Mouse (Mus musculus) layer of hippocampus, postnatal 25 days (tissue): ENCODE data around the gene Snx6. TPM values are rescaled to one million over a fixed set of nuclear protein-coding genes. Genes with fewer than 3 reads are reported as not detected.
"Not testable (repeated sequence)": the region's sequence is repeated elsewhere in the genome, so short reads cannot be mapped to it uniquely, and the experiment has no call there.

Experiments used
- DNase-seq, 2 experiments: peaks; one replicate each; pipeline ENCODE4 v3.0.0; 2022; ENCODE audit warnings: mixed read lengths in 2 of 2, low spot score in 1 of 2; ENCODE audit errors: extremely low spot score in 1 of 2
- total RNA-seq, 2 experiments: library from RNA; stranded (reverse); gene quantifications; 2 replicates each; pipeline ENCODE4 v1.2.3; 2021

Snx6 gene
- 10 to 100 TPM; 47.2 to 49.8 TPM for total RNA-seq

DNA sequence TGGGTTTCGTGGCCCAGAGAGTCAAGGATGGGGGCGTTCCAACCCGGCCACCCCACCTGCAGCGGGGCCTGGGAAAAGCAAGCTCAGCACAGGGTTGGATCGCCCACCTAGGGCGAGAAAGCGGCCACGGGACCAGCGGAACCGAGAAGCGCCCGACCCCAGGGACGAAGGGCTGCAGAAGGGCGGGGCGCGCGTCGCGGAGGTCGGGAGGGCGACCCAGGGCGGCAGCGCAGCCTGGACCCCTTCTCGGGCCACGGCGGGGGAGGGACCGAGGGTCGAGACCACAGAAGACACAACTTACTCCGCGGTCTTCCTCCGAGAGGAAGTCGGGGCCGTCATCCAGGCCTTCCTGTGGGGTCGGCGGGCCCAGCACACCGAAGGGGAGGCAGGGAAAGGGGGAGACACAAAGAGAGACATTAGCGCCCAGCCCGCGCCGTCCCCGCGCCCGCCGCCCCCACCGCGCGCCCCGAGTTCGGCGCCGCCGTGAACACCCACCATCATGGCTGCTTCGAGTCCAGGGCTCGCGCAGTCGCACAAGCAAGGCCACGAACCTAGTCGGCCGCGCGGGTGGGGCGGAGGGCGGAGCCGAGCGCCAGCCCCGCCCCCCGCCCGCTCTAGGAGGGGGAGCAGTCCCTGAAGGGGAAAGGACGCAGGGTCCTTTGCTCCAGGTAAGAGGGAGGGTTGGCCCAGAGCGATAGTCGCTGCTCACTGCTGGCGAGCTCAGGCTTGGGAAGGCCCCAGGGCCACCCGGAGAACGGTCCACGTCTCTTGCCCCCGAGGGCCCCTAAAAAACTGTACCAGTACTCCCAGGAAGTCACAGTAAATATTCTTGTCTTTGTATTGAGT lies at the start of gene Snx6:
Snx6 (minus strand) TSS at position 551 of the 846 bp plus-strand sequence.
- peak; percentile 74 for DNase-seq

DNA sequence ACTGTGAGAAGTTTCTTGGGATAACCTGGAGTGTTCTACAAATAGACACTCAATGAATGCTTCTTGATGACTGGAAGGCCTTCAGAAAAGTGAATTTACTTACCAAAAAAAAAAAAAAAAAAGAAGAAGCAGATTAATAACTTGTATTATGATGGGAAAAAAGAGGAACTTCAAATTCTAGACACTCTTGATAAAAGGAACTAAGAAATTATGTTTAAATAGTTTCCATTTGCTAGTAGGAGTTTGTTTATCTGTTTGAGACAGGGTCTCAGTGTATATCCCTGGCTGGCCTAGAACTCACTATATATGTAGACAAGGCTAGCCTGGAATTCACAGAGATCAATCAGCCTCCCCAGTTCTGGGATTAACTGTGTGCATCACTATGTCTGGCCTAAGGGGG lies 48.9 kb upstream of the Snx6 start:
- DNase-seq, result no peak

DNA sequence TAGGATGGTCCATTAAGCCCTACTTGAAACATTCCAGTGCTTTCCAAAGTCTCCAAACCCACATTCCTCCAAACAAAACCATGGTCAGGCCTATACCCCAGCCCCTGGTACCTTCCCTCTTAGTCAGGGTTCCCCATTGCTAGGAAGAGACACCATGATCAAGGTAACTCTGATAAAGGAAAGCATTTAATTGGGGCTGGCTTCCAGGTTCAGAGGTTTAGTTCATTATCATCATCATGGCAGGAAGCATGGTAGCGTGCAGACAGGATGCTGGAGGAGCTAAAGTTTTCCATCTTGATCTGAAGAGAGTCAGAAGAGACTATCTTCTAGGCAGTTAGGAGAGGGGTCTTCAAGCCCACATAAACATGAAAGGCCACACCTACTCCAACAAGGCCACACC lies 46.1 kb upstream of the Snx6 start:
- DNase-seq, result no peak

DNA sequence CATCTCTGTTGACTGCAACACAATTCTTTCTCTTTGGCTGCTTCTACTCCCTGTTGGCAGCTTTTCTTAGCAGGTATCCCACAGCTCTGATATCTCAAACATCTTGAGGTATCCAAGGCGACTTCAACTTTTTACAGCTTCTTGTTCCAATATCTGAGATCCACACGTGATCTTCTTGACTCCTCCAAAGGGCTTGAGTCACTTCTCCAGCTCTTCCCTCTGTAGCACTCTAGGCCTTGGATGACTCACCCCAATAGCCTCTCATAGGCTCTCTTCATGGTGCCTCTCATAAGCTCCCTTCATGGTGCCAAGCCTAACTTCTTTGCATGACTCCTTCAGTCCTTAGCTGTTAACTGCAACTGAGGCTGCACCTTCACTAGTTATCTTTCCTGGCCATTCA lies 44.3 kb upstream of the Snx6 start:
- no peak for DNase-seq

DNA sequence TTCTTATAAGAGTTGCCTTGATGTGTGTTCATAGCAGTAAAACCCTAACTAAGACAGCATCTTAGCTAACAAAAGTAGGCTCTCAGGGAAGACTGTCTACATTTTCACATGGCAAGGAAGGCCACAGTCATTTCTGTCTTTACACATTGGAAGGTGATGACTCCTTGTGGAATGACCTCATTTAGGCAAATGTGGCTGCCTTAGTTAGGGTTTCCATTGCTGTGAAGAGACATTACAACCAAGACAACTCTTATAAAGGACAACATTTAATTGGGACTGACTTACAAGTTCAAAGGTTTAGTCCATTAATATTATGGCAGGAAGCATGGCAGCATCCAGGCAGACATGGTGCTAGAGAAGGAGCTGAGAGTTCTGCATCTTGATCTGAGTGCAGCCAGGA lies 43.4 kb upstream of the Snx6 start:
- no peak for DNase-seq

DNA sequence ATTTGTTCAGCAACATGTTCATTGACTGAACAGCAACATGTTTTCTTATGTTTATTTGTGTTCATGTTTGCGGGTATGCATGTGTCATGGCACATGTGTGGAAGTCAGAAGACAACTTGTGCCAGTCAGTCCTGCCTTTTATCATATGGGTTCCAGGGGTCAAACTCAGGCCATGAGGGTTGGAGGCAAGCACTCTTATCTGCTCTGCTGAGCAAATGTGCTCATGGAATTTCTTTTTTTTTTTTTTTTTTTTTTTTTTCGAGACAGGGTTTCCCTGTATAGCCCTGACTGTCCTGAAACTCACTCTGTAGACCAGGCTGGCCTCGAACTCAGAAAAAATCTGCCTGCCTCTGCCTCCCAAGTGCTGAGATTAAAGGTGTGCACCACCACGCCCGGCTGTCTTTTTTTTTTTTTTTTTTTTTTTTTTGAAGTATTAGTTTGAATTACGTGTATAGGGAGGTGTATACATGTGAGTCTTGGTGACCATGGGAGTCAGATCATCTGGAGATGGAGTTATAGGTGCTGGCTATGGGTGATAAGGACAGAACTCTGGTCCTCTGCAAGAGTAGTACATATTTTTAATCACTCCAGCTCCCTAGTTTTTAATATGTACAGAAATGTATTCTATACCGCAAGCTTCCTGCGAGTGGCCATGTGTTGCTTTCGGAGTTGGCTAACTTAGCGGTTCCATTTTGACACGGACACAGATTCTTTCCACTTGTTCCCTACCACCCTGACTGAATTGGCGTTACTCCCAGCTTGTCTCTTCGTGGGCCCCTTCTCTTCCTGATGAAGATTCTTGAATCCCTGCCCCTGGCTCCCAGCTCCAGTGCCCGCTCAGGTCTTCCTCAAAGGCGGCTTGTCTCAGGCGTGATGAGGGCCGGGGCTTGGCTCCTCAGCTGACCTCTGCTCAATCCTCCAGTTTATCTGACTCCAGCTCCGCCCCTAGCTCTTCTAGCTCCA lies 40.4 kb upstream of the Snx6 start:
- DNase-seq, result no peak

DNA sequence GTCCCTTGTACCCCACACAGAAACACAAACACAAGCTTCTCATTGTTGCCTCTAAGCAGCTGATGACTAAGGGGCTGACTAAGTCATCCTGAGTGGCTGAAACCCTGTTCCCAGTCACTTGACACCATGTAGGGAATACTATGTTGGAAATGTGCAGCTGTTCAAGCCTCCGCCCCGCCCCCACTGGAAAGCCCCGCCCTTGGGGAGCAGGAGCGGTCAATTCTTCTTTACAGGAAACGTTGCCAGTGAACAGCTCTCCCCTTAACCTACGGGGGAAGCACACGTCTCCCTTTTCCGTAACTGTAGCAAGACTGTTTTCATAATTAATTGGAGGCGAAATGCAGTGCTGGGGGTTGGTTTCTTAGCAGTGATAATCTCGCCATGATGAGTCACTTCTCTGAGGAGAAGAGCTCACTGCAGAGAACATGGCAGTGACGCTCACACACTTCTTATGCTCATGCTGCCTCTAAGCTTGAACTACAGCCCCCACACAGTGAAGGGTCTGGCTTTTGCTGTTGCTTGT lies 39.5 kb upstream of the Snx6 start:
- DNase-seq, result peak; percentile 41

DNA sequence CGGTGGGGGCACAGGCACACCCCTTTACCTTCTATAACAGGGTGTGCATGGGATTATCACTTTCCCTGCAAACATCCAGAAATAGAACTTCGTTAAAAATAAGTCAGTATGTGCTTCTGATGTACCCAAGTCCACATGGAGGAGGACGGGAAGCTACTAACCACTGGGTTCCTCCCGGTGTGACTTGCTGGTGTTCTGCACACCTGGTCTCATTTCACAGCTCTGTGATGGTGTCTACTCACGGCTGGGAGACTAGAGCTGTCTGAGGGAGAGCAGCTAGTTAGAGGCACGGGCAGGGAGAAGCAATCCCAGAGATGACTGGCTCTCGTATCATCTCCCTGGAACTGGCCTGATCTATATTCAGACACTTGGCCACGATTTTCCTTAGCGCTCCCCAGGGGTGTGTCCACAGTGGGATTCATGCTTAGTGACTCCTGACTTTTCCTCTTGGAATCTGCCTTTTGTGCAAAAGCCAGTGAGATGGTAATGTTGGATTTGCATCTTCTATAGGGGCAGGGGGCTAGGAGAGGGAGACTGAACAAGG lies 38.4 kb upstream of the Snx6 start:
- no peak for DNase-seq

DNA sequence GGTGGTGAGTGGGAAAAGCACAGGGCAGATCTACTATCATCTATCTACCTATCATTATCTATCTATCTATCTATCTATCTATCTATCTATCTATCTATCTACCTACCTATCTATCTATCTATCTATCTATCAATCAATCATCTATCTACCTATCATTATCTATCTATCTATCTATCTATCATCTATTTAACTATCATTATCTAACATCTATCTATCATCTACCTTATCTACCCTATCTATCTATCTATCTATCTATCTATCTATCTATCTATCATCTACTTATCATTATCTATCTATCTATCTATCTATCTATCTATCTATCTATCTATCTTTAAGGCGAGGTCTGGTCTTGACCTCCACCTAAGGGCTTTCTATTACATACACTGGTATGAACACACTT lies 36.4 kb upstream of the Snx6 start:
- DNase-seq, result not testable (repeated sequence)

DNA sequence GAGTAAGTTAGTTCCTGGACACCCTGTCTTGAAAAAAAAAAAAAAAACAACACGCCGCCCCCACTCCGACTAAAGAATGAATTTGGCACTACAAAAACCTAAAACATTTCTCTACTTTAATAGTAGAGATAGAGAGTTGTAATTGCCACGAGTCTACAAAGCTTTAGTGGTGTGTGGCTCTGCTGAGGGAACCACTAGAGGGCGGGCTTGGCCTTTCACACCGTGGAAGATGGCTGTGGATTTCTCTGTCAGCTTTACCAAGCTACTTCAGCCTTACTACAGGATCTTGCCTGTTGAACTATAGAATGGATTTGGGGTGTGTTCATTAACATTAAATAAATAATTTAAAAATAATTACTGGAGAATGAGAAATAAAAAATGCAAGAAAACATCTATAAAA lies 35.1 kb upstream of the Snx6 start:
- peak; percentile 61 to 88 for DNase-seq

DNA sequence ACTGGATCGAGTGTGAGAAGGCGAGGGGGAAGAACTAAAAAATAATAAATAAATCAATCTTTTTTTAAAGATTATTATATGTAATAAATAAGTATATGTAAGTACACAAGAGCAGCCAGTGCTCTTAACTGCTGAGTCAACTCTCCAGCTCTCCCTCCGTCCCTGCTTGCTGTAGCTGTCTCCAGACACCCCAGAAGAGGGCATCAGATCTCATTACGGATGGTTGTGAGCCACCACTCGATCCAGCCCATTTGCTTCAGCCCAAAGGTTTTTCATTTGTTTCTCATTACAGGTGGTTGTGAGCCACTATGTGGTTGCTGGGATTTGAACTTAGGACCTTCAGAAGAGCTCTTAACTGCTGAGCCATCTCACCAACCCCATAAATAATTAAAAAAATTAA lies 34.4 kb upstream of the Snx6 start:
- no peak for DNase-seq

DNA sequence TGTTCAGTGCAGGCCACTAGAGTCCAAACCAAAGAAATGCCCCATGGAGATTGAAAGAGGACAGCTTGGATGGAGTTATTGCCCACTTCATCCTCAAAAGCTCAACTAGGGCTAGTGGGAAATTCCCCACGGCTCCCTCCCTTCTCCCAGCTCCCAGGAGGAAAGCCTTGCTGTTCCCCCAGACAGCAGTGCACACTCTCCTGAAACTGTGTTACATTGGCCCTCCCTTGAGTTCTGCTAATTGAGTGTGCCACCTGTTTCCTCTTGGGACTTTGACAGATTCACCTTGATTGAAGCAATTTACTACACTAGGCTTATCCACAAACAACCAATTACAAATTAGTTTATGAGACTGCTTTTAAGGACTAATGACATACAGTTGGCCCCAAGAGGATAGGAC lies 32.5 kb upstream of the Snx6 start:
- DNase-seq, result no peak

DNA sequence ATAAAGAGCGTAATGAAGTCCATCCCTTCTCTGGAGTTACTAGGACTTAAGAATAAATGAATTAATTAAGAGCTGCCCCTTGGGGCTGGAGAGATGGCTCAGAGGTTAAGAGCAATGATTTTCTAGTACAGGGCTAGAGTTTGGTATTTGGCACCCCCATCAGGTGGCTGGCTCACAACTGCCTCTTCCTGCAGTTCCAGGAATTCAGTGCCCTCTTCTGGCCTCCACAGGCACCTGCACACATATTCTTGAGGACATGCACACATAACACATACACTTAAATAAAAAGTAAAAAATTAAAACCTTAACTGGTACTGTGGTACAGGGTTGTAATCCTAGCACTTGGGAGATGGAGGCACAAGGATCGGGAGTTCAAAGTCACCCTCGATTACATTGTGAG lies 29.7 kb upstream of the Snx6 start:
- DNase-seq, result no peak

DNA sequence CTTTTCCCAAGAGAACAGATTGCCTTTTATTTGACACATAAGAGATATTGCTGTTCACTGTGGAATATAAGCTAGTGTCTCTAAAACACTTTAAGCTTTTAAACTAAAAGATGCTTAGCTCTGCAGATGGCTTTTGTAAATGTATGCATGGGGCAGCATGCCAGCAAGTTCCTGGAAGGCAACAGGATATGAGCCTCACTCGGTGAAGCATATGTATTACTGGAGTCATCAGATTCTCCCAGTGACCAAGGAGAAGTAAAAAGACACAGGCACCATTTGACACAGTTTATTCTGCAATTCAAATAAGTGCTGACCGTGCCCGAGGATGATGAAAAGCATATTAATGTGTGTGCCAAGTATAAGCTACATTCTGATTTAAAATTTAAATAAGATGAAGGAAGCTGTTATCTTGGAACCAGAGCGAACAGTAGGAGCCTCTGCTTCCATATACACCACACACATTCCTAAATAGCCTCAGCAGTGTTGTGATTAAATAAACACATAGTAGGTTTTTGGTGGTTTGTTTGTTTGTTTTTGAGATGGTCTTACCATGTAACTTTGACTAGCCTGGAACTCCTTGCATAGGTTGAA lies 27.4 kb upstream of the Snx6 start:
- peak in 1 of 2 experiments; percentile 52 for DNase-seq

DNA sequence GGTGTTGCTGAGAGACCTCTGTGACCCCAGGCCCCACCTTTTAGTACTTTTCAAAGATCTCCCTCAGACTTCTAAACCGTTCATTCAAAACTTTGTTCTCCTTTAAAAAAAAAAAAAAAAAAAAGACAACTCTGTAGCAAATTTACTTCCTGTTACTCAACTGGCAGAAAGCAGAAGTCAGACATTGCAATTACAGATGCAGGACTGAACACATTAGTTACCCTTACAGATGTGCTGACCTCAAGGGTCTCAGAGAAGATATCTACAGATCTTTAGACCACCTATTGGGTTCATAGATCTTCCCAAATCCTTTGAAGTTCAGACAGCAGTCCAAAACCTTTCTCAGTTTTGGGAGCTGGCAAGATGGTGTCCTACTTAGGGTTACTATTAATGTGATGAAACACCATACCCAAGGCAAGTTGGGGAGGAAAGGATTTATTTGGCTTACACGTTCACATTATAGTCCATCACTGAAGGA lies 25.2 kb upstream of the Snx6 start:
- no peak for DNase-seq

DNA sequence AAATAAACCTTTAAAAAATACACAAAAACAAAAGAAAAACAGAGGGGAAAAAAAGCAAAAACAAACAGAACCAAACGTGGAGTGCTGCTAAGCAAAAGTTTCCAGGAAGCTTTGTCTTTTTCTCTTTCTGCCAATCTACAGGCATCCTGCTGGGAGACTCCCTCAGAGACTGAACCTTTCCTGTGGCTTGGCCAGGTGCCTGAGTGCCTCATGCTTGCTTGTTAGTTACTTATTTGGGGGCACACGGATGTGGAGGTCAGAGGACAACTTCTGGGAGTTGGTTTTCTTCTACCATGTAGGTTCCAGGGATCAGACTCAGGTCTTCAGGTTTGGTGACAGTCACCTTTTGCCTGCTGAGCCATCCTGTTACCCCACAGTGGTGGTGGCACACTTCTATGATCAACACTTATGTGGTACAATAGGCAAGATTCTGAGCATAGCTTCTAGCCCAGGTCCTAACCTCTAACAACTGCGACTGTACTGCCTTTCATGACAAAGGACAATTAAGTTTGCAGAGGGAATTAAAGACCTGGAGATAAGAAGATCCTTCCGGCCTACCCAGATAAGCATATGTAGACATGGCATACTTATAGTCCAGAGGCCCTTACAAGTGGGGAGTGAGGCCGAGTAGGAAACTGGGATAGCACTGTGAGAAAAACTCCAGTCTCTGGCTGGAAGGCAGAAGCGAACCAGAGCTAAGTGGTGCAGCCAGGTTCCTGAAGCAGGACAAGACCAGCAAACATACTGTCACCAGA lies 23.9 kb upstream of the Snx6 start:
- no peak for DNase-seq

DNA sequence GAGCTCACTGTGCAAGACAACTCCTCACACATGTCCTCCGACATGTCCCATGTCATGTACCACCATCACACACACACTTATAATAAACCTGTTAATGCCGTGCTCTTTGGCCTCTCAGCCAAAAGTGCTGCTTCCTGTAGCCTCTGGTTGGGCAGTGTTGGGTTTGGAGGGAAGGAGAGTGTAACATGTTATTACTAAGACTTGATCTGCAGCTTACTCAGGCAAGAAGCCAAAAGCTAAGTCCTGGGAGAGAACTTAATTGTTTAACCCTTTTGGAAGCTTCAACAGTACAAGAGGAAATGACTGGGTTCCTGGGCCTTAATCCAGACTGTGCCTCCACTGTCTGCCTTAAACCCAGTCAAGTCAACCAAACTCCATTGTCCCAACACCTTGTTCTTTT lies 14.6 kb upstream of the Snx6 start:
- DNase-seq, result no peak

DNA sequence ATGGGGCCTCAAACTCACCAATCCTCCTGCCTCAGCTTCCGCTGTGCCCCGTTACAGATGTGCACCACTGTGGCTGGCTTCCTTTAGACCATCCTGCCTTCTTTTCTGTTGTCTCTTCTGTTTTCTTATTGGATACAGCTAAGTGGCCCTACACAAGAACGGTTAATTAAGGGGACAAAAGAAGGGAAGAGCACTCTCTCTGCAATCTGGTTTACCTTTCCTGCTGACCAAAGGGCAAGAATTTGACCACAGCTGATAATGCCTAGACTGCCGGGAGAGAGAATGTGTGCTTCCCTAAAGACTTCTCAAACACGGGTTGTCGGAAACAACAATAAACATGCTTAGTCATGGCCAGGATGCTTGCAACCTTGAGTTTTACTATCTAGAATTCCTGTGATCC lies 12.0 kb upstream of the Snx6 start:
- DNase-seq, result no peak

DNA sequence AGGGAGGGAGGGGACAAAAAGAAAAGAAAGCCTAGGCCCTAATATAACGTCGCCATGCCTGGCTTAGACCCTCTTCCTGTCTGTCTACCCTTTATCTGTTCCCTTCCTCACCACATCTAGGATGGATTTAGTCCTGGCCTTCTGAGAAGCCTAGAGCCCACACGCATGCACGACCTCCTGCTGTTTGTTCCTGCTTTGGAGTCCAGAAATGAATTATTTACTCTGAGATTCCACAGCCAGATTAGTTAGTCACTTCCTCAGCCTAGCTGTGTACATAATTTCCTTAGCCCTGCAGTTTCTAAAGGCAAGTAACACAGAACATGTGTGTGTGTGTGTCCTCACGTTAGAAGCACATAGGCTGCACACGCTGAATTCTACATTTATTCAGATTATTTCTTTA lies 10.6 kb upstream of the Snx6 start:
- no peak for DNase-seq
